Mouse (Mus musculus): Measurements from ENCODE around the gene Bcr.

Bcr gene

DNA sequence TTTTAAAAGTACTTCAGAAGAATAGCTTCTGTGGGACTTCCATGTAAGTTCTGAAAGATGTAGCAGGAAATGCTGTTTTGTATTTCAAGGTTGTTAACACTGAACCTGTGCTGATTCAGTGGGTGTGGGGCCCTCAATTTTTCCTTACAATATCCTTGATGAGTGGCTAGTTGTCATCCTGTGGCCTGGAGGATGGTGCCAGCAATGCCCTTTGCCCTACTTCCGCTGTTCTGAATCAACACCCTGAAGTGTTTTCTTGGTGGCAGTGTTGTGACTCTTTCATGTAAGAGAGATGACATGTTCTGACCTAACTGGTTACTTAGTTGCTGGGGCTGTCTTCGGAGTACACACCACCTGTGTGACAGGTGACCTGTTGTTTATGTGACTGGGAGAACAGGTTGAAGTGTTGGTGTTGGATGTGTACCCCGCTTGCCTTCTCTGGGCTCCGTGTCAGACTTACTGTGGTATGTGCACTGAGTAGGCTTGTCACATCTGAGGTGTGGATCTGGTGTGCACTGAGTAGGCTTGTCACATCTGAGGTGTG, 172.3 kb downstream of the Bcr start:
- in situ Hi-C loops (cut with MboI, MseI): no loop called here

DNA sequence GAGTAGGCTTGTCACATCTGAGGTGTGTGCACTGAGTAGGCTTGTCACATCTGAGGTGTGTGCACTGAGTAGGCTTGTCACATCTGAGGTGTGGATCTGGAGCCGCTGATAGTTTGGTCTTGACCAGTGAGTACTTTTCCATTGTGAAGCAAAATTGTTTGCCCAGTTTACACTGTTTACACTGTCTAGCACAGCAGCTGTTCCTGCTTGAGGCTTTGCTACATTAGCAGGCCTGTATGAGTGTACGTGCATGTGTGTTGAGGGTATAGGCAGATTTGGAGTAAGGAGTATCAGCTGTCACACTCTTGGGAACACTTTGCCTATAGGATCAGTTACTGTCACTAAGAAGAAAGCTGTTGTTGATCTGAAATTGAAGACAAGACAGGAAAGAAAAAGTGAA, 173.1 kb downstream of the Bcr start:
- in situ Hi-C loops (cut with MboI, MseI): no loop called here
